Mouse (Mus musculus): ENCODE data around the gene Kcnh7.

GRCm38 (mm10) chr2:62928494-62928893, 255.6 kb downstream of the Kcnh7 start:
- TF ChIP-seq CTCF (IDR thresholded peaks at IDR 0.05) (no peak), EP300 (IDR thresholded peaks at IDR 0.05) (no peak)
